Mouse (Mus musculus) large intestine, adult 2 months (tissue): ENCODE data around the gene 1110004F10Rik. TPM values are rescaled to one million over a fixed set of nuclear protein-coding genes. Genes with fewer than 3 reads are reported as not detected.

ENCODE experiments used
- DNase-seq: peaks from one replicate; pipeline ENCODE4 v3.0.0-alpha.2; 2012; ENCODE audit warnings: low read depth, low spot score
- WGBS: fragments of 180-500 bp; shearing (Covaris S2); methylation state at CpG from one replicate; pipeline ENCODE4 v1.1.7; 2018; 5-methylcytosine and 5-hydroxymethylcytosine counted together
- polyA plus RNA-seq: library from polyadenylated mRNA; depleted of rRNA; stranded (reverse); fragments of >200 nt; gene quantifications from 2 replicates; pipeline ENCODE4 v1.2.3, GENCODE M21; 2012

The 1110004F10Rik gene
- polyA plus RNA-seq, 1 experiment = 31.5 TPM

- peak; percentile 94 for DNase-seq
- under 1% methylated on average over 38 of the region's 38 CpGs for WGBS
Observed at GRCm38 (mm10) chr7:116092710-116093465, 53.7 kb downstream of the 1110004F10Rik start.

- WGBS = under 1% methylated on average over 19 of the region's 19 CpGs
- DNase-seq = peak; percentile 22
Observed at GRCm38 (mm10) chr7:116093466-116093850, 54.3 kb downstream of the 1110004F10Rik start.

GRCm38 (mm10) chr7:116099952-116100528 is 60.8 kb downstream of the 1110004F10Rik start:
- WGBS = 73% methylated on average over 7 of the region's 7 CpGs
- no peak for DNase-seq

DNA sequence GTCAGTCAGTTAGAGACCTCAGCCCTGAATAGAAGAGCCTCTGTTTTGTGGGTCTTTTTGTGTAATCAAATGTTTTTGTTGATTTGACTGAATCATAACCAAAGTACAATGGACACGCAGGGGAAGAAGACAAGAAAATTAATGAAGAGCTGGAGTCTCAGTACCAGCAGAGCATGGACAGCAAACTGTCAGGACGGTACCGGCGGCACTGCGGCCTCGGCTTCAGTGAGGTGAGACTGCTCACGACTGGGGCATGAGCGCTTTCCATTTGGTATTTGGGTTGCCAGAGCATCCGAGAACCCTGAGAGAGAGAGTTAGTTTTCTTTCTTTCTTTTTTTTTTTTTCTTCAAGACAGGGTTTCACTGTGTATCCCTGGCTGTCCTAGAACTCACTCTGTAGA is 63.9 kb downstream of the 1110004F10Rik start:
- WGBS = 93% methylated on average over 9 of the region's 9 CpGs
- no peak for DNase-seq

GRCm38 (mm10) chr7:116110661-116111060 is 71.5 kb downstream of the 1110004F10Rik start:
- 63% methylated on average over 3 of the region's 3 CpGs for WGBS
- no peak for DNase-seq

- DNase-seq = no peak
- WGBS = 84% methylated on average over 6 of the region's 6 CpGs
Observed at GRCm38 (mm10) chr7:116111546-116111945, 72.3 kb downstream of the 1110004F10Rik start.

DNA sequence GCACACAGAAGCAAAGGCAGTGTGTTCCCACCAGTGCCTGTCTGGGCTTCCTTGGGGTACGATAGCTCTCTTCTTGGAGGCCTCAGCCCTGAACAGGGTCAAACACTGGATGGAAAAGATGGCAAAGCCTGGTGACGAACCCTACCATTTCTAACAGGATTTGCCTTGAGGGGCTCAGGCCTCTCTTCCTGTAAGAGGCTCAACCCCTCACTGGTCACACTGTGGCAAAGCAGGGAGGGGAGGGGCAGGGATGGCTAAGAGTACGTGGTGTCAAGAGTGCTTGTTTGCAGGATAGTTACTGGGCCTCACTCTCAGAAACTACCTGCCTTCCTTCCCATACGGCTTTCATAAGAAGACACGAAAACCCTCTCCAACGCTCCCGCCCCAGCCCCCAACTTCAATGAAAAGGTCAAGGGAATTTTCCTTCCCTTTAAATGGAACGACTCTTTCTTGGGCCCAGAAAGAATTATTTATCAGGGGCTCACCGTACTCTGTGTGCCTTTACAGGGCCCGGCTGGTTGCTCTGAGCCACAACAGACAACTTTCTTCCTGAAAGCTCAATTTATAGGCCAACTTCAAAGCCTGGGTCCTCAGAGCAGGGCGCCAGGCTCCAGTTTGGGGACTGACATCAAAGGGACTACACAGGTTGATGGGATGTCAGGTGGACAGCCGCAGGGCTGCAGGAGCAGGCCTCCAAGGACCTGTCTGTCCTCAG is 76.2 kb downstream of the 1110004F10Rik start:
- 70% methylated on average over 12 of the region's 12 CpGs for WGBS
- no peak for DNase-seq

GRCm38 (mm10) chr7:116115991-116116390 is 76.8 kb downstream of the 1110004F10Rik start:
- 58% methylated on average over 2 of the region's 2 CpGs for WGBS
- DNase-seq = no peak

GRCm38 (mm10) chr7:116119306-116119857 is 80.2 kb downstream of the 1110004F10Rik start:
- DNase-seq = no peak
- 52% methylated on average over 1 of the region's 1 CpGs for WGBS

DNA sequence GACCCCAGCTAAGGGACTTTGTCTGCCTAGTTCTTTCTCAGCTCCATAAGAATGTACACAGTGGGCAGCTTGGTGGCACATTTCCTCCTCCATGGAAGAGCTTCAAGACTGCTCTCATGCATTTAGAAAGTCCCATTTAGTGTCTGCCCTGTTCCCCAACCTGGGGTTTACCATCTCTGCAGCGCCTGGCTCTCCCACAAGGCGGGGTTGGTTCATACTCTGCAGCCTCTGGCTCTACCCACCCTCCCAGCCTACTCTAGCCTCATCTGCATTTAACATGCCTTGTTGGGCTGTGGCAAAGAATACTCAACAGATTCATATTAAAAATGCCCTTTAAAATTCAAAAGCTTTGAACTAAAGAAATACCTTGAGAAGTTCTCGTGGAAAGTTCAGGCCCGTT is 81.5 kb downstream of the 1110004F10Rik start:
- DNase-seq = no peak
- 68% methylated on average over 4 of the region's 4 CpGs for WGBS

- 55% methylated on average over 11 of the region's 11 CpGs for WGBS
- DNase-seq = no peak
Observed at GRCm38 (mm10) chr7:116121202-116121601, 82.0 kb downstream of the 1110004F10Rik start.

DNA sequence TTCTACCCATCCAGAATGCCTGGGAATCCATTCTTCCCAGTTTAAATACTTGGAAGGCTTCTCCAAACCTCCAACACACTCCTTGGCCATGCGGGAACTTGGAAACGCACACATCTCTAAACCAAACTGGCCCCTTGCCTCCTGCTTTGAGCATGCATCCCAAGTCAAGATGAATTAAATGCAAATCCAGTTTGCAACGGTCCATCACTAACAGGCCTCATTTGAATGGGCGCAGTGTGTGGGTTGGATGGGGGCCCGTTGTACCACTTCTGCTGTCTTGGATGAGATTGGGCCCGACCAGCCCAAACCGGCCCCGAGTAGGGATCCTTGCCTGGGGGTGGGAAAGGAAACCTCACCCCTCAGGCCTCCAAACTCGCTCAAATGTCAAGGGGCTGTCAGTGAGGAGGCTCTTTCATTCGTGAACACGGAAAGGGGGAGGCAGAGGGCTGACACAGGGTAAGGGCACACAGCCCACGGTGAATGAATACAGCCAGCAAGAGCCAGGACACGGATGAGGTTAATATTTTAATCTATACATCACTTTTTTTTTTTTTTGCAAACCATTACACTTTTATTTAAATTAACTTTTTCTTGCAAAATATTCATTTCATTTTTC is 83.9 kb downstream of the 1110004F10Rik start:
- 77% methylated on average over 13 of the region's 13 CpGs for WGBS
- DNase-seq = no peak

GRCm38 (mm10) chr7:116123597-116123985 is 84.4 kb downstream of the 1110004F10Rik start:
- 60% methylated on average over 2 of the region's 2 CpGs for WGBS

DNA sequence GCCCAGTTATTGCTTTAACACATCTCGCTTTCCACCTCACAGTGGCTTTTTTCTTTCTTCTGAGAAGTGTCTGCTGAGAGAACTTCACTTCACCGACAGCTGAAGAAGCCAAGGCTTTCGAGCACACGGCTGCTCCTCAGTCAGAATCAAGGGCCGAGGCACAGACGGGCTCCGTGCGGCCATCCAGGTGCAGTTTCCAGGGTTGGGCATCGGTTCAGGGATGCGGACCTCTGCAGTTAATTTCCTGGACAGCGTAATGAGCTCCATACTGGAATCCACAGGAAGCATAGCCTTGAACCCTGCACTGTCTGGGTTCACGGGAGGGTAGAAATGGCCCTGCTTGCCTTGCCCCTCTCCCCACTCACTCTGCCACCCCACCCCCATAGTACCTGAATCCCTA is 84.9 kb downstream of the 1110004F10Rik start:
- DNase-seq = no peak
- WGBS = 91% methylated on average over 12 of the region's 12 CpGs

More at GRCm38 (mm10) chr7:116123597-116123985, 84.4 kb downstream of the 1110004F10Rik start:
- DNase-seq = no peak

DNA sequence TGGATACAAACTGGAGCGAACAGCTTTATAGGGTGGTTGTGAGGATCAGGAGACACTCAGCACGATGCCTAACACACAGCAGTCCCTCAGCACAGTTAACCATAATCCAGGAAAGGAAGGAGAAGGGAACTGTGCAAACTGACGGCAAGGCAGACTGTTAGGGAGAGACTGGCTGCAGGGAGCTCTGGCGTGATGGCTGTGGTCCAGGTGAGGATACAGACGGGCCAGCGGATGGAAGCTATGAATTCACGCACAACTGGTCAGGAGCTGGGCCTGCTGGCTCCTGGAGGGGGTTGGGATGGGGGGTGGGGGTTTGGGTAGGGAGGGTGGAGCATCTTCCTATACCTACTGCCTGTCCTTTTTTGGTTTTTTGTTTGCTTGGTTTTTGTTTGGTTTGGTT is 86.5 kb downstream of the 1110004F10Rik start:
- DNase-seq = no peak
- 81% methylated on average over 7 of the region's 7 CpGs for WGBS

- no peak for DNase-seq
- WGBS = 70% methylated on average over 2 of the region's 2 CpGs
Observed at GRCm38 (mm10) chr7:116127052-116127451, 87.9 kb downstream of the 1110004F10Rik start.

DNA sequence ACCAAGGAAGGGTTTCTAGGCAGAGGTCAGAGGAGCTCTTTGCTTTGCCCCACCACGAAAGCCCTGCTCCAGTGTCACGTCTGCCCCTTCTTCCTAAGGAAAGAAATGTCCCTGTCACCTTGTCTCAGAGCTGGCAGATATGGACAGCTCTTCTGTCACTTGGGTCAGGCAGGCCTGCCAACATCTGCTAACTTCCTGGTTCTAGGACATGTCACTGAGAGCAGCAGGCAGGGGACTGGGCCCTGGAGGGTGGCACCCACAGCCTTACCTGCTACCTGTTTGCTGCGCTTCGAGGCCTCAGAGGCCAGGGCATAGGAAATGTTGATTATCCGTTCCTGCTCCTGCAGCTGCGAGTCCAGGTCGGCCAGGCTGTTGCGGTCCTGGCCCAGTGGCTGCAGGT is 89.1 kb downstream of the 1110004F10Rik start:
- WGBS = 93% methylated on average over 8 of the region's 8 CpGs

DNA sequence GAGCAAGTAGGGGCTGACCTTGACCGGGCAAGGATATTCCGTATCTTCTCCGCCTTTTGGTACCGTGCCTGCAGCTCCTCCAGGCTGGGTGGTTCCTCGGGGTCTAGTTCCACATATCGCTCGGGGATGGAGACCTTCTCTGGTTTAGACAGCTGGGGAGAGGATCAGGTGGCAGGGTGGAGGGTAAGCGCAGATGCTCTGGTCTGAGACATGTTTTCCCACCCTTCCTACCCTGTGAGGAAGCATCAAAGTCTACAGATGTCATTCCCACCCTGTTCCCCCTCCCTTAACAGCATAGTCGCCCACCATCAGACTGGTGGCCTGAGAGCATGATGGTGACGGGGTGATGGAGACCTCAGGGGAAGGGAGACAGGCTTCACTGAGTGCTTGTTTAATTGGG is 90.2 kb downstream of the 1110004F10Rik start:
- WGBS = 90% methylated on average over 10 of the region's 10 CpGs
- no peak for DNase-seq

More for the DNA sequence above, 89.1 kb downstream of the 1110004F10Rik start:
- no peak for DNase-seq

DNA sequence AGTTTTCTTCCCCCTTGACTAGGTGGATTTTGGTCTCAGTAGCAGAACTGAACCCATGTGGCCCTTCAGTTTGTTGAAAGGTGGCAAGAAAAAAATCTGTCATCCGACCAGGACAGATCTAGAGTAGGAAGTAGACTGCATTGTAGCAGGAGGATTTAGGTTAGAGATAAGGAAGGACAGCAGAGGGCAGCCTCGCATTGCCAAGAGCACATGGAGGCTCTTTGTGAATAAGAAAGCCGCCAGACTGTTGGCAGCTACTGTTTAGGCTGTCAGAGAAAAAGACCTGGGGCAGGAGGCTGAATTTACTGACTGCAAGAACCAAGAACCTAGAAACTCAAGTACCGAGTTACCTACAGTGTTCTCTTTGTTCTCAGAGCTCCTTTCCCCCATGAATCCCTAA is 92.2 kb downstream of the 1110004F10Rik start:
- DNase-seq = no peak
- 57% methylated on average over 4 of the region's 4 CpGs for WGBS

- WGBS = 3% methylated on average over 5 of the region's 5 CpGs
- DNase-seq = peak; percentile 40
Observed at GRCm38 (mm10) chr7:116132078-116132477, 92.9 kb downstream of the 1110004F10Rik start.
